Mouse (Mus musculus) hindbrain, postnatal 0 days (tissue): ENCODE results near the gene Kcnd3. TPM values are rescaled to one million over a fixed set of nuclear protein-coding genes. Genes with fewer than 3 reads are reported as not detected.
A peak's percentile ranks its signal among the peaks of the same experiment; 100 is the strongest.

Experiments used
- ATAC-seq: fragments of 200-750 bp; cut with Nextera tagmentation; 2 replicates; pipeline ENCODE4 v1.8.0; 2017; ENCODE audit warnings: mild to moderate bottlenecking, moderate TSS enrichment, moderate library complexity
- DNase-seq: peaks from one replicate; pipeline ENCODE4 v3.0.0-alpha.2; 2015; ENCODE audit warnings: low spot score
- H3K27ac ChIP-seq: fragments of 300-500 bp; sonication (generic); 2 replicates; pipeline ENCODE4 v1.5.1; 2014; ENCODE audit warnings: mild to moderate bottlenecking
- H3K27me3 ChIP-seq: fragments of 300-500 bp; sonication (generic); 2 replicates; pipeline ENCODE4 v1.6.1; 2014; ENCODE audit warnings: low read length, mixed read lengths; ENCODE audit not compliant: insufficient read depth
- H3K36me3 ChIP-seq: fragments of 300-500 bp; sonication (generic); 2 replicates; pipeline ENCODE4 v1.6.1; 2014; ENCODE audit warnings: low read length, mixed read lengths; ENCODE audit not compliant: insufficient read depth
- H3K4me1 ChIP-seq: fragments of 300-500 bp; sonication (generic); 2 replicates; pipeline ENCODE4 v1.6.1; 2014; ENCODE audit warnings: antibody characterized with exemption, low read length, mixed read lengths; ENCODE audit not compliant: insufficient read depth
- H3K4me2 ChIP-seq: fragments of 300-500 bp; sonication (generic); 2 replicates; pipeline ENCODE4 v1.6.1; 2014; ENCODE audit warnings: low read depth, mild to moderate bottlenecking, low read length, moderate library complexity, mixed read lengths
- H3K4me3 ChIP-seq: fragments of 300-500 bp; sonication (generic); 2 replicates; pipeline ENCODE4 v1.5.1; 2014; ENCODE audit warnings: low read length
- H3K9ac ChIP-seq: fragments of 300-500 bp; sonication (generic); replicated peaks from 2 replicates; pipeline ENCODE4 v1.6.1; 2014; ENCODE audit warnings: mild to moderate bottlenecking, low read length, moderate library complexity, mixed read lengths
- H3K9me3 ChIP-seq: fragments of 300-500 bp; sonication (generic); 2 replicates; pipeline ENCODE4 v1.6.1; 2016; ENCODE audit warnings: low read length, mixed read lengths
- CTCF ChIP-seq: IDR thresholded peaks from 2 replicates; pipeline ENCODE4 v1.5.1; 2016; ENCODE audit warnings: antibody characterized with exemption, control low read depth, low read depth
- WGBS: fragments of 180-500 bp; shearing (Covaris S2); extraction: QIAGEN DNeasy Blood & Tissue Kit; methylation state at CpG from one replicate; pipeline ENCODE4 v1.1.7; 2014; 5-methylcytosine and 5-hydroxymethylcytosine counted together
- polyA plus RNA-seq: library from polyadenylated mRNA; unstranded; fragments of >200 nt; fragmentation: Nextera tagmentation; extraction: Ambion mirVana; gene quantifications from 2 replicates; pipeline ENCODE4 v1.2.1, GENCODE M21; 2015
- total RNA-seq: library from RNA; depleted of rRNA; stranded (reverse); fragments of >200 nt; gene quantifications from 2 replicates; pipeline ENCODE4 v1.2.3, GENCODE M21; 2014; rRNA removed

The Kcnd3 gene
- total and polyA plus RNA-seq, 2 experiments from 2014 or later: 8.6 to 71.8 TPM

- H3K27ac ChIP-seq: peak overlapping the region; percentile 45; the same call in 1 of the 2 replicates
- ATAC-seq: 0 out of 2 replicates have a peak, but pooled peaks have one; percentile 11
- peak; percentile 48 for DNase-seq
- no peaks in the 10 kb centered on the region for H3K36me3 ChIP-seq
- TF ChIP-seq CTCF: no peak
- H3K4me1 ChIP-seq: peaks cover 22% of the 10 kb centered on the region
- 28% methylated on average over 11 of the region's 11 CpGs for WGBS
- H3K9ac ChIP-seq: no peak overlapping the region
- H3K4me3 ChIP-seq: no peak overlapping the region
- no peak overlapping the region for H3K4me2 ChIP-seq
- no peaks in the 10 kb centered on the region for H3K9me3 ChIP-seq
- no peaks in the 10 kb centered on the region for H3K27me3 ChIP-seq
Measured at GRCm38 (mm10) chr3:105717856-105718555, 265.9 kb downstream of the Kcnd3 start.

- H3K4me1 ChIP-seq: peaks cover 22% of the 10 kb centered on the region
Measured at GRCm38 (mm10) chr3:105718746-105719145, 266.6 kb downstream of the Kcnd3 start.

GRCm38 (mm10) chr3:105719979-105720378 is 267.8 kb downstream of the Kcnd3 start:
- no peak overlapping the region for H3K27ac ChIP-seq
- H3K4me1 ChIP-seq: peaks cover 17% of the 10 kb centered on the region
- H3K4me2 ChIP-seq: no peak overlapping the region
- no peak overlapping the region for H3K4me3 ChIP-seq
- H3K9me3 ChIP-seq: no peaks in the 10 kb centered on the region
- 60% methylated on average over 4 of the region's 4 CpGs for WGBS
- DNase-seq (no peak), ATAC-seq (no peak)
- H3K36me3 ChIP-seq: no peaks in the 10 kb centered on the region
- no peaks in the 10 kb centered on the region for H3K27me3 ChIP-seq
- TF ChIP-seq CTCF: peak; percentile 3; the same call in 1 of the 2 replicates
- no peak overlapping the region for H3K9ac ChIP-seq

More at GRCm38 (mm10) chr3:105718746-105719145, 266.6 kb downstream of the Kcnd3 start:
- Histone ChIP-seq H3K27ac (no peak overlapping the region), H3K9me3 (no peaks in the 10 kb centered on the region), H3K9ac (no peak overlapping the region), H3K27me3 (no peaks in the 10 kb centered on the region), H3K4me3 (no peak overlapping the region), H3K4me2 (no peak overlapping the region), H3K36me3 (no peaks in the 10 kb centered on the region)
- peak; percentile 32; the same call in 1 of the 2 replicates for TF ChIP-seq CTCF
- ATAC-seq: no peak
- 57% methylated on average over 4 of the region's 4 CpGs for WGBS
- DNase-seq: no peak

DNA sequence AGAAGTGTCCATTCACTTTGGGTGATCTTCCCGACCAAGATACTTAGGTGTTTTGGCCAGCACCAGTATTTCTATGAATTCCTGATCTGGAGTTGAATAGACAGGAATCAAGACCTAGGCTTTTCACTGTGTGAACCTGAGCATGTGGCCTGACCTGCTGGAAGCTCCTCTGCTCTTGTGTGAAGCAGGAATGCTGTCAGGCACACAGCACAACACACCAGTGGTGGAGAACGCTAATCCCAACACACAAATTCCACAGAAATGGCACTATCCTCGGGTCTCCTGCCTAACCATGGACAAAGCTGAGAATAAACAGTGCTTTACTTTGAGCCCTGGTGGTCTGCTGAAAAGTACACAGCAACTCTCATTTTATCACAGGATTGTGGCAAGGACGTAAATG is 268.4 kb downstream of the Kcnd3 start:
- DNase-seq (no peak), ATAC-seq (no peak)
- Histone ChIP-seq H3K9me3 (no peaks in the 10 kb centered on the region), H3K27ac (peak overlapping the region; percentile 15; the same call in 1 of the 2 replicates), H3K36me3 (no peaks in the 10 kb centered on the region), H3K4me2 (no peak overlapping the region), H3K4me3 (no peak overlapping the region), H3K4me1 (peaks cover 17% of the 10 kb centered on the region), H3K9ac (no peak overlapping the region), H3K27me3 (no peaks in the 10 kb centered on the region)
- 70% methylated on average over 4 of the region's 4 CpGs for WGBS
- TF ChIP-seq CTCF: no peak

DNA sequence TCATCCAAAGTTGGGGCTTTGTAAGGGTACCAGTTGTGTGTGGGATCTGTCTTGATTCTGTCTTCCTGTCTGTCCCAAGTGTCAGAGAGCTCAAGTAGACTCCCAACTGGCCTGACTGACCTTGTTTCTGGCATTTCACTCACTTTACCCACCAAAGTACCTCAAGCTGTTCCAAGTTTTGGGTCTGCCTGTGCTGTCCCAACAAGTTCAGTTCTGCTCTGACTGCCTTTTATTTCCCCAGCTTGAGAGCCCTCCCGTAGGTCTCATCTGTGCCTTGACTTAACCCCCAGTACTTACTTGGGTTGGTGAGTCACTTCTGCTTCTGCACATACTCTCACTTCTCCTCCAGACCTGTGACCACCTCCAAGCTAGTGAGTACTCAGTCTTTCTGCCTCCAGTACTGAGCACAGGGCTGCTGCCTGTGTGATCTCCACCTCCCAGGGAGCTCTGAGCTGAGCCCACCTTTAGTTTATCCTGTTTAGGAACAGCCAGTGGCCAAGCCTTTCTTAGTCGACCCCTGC is 269.6 kb downstream of the Kcnd3 start:
- Histone ChIP-seq H3K4me3 (no peak overlapping the region), H3K9me3 (no peaks in the 10 kb centered on the region), H3K4me1 (peaks cover 6% of the 10 kb centered on the region), H3K27me3 (no peaks in the 10 kb centered on the region), H3K36me3 (no peaks in the 10 kb centered on the region), H3K27ac (no peak overlapping the region), H3K9ac (no peak overlapping the region), H3K4me2 (no peak overlapping the region)
- no peak for TF ChIP-seq CTCF
- no peak for ATAC-seq
- DNase-seq: no peak
- 69% methylated on average over 2 of the region's 2 CpGs for WGBS

DNA sequence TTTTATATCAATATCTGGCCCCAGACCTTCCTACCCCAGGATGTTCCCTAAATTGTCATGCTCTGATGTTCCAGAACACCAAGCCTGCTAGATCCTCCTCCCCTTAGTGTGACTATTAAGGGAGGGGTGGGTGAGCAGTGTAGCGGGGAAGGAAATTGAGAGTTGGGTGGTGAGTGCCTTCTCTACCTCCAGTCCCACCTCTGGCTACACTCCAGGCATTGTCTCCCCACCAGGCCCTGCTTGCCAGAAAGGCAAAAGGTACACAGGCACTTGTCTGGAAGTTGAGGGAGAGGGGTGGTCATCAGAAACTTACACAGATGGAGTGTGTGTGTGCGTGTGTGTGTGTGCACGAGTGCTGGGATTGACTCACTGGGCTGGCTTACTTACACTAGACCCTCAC is 270.4 kb downstream of the Kcnd3 start:
- no peak overlapping the region for H3K4me2 ChIP-seq
- DNase-seq: no peak
- WGBS: 82% methylated on average over 3 of the region's 3 CpGs
- no peak for ATAC-seq
- no peak overlapping the region for H3K4me3 ChIP-seq
- H3K9me3 ChIP-seq: no peaks in the 10 kb centered on the region
- no peaks in the 10 kb centered on the region for H3K36me3 ChIP-seq
- H3K9ac ChIP-seq: no peak overlapping the region
- H3K27ac ChIP-seq: no peak overlapping the region
- peaks cover 5% of the 10 kb centered on the region for H3K4me1 ChIP-seq
- no peak for TF ChIP-seq CTCF
- no peaks in the 10 kb centered on the region for H3K27me3 ChIP-seq

Other genes with a start within 250 kb of the Kcnd3 start
- gene Ddx20, start 235.2 kb downstream of the Kcnd3 start, total RNA-seq: 18.1 and 23.8 TPM in 2 replicates
- gene Ddx20, start 235.2 kb downstream of the Kcnd3 start, polyA plus RNA-seq: 14.4 and 15.8 TPM in 2 replicates